Mouse (Mus musculus) erythroblast, adult 5-6 weeks (primary cell): ENCODE measurements around the gene Pak2. TPM values are rescaled to one million over a fixed set of nuclear protein-coding genes. Genes with fewer than 3 reads are reported as not detected.
"Not testable (repeated sequence)": the region's sequence is repeated elsewhere in the genome, so short reads cannot be mapped to it uniquely, and the experiment has no call there.

Experiments used
- ATAC-seq: replicated peaks from 2 replicates; pipeline ENCODE4 v1.8.0; 2016; ENCODE audit warnings: moderate number of reproducible peaks, mild to moderate bottlenecking, moderate TSS enrichment, inconsistent platforms; ENCODE audit not compliant: poor library complexity, low FRiP score, severe bottlenecking
- total RNA-seq, 2 experiments: library from RNA; stranded (forward) in 1 of 2; stranded (reverse) in 1 of 2; fragments of 150-400 nt in 1 of 2; fragments of 200-764, 138-1000 nt in 1 of 2; gene quantifications; 2 replicates each; pipeline versions ENCODE4 v1.2.3 to v1.2.4; 2015 to 2017; ENCODE audit warnings: low replicate concordance in 2 of 2

The Pak2 gene
- total RNA-seq, 2 experiments from 2014 or later = 10.2 to 18.1 TPM

- peak; percentile 53; the same call in 1 of the 2 replicates for ATAC-seq
These were observed 19.9 kb upstream of the Pak2 start for GRCm38 (mm10) chr16:32098897-32099637.

GRCm38 (mm10) chr16:32097757-32098156 is 18.6 kb upstream of the Pak2 start:
- ATAC-seq = not testable (repeated sequence)

- ATAC-seq = no peak
These were observed 12.3 kb upstream of the Pak2 start for GRCm38 (mm10) chr16:32091466-32091865.

- ATAC-seq = no peak
These were observed 8.7 kb upstream of the Pak2 start for GRCm38 (mm10) chr16:32087629-32088443.

- ATAC-seq = peak; percentile 9
These were observed 643 bp downstream of the Pak2 start for GRCm38 (mm10) chr16:32078408-32078990.

- ATAC-seq = 0 out of 2 replicates have a peak, but pooled peaks have one; percentile 3
These were observed 1.3 kb downstream of the Pak2 start for GRCm38 (mm10) chr16:32077648-32078407.

GRCm38 (mm10) chr16:32076406-32076805 is 2.7 kb downstream of the Pak2 start:
- ATAC-seq = no peak

- no peak for ATAC-seq
These were observed 3.4 kb downstream of the Pak2 start for GRCm38 (mm10) chr16:32075762-32076161.

- not testable (repeated sequence) for ATAC-seq
These were observed 9.1 kb downstream of the Pak2 start for GRCm38 (mm10) chr16:32070070-32070469.

GRCm38 (mm10) chr16:32068389-32069300 is 10.5 kb downstream of the Pak2 start:
- no peak for ATAC-seq

- no peak for ATAC-seq
These were observed 12.2 kb downstream of the Pak2 start for GRCm38 (mm10) chr16:32066899-32067298.

- no peak for ATAC-seq
These were observed 15.2 kb downstream of the Pak2 start for GRCm38 (mm10) chr16:32063900-32064299.

- no peak for ATAC-seq
These were observed 16.9 kb downstream of the Pak2 start for GRCm38 (mm10) chr16:32062226-32062625.

GRCm38 (mm10) chr16:32059840-32060523 is 19.2 kb downstream of the Pak2 start:
- ATAC-seq = no peak

GRCm38 (mm10) chr16:32058817-32059216 is 20.3 kb downstream of the Pak2 start:
- ATAC-seq = no peak

GRCm38 (mm10) chr16:32042367-32042766 is 36.8 kb downstream of the Pak2 start:
- ATAC-seq = no peak

GRCm38 (mm10) chr16:32019678-32020077 is 59.5 kb downstream of the Pak2 start:
- ATAC-seq = no peak

GRCm38 (mm10) chr16:32010330-32010729 is 68.8 kb downstream of the Pak2 start:
- ATAC-seq = no peak
